In the genomic region with DNA sequence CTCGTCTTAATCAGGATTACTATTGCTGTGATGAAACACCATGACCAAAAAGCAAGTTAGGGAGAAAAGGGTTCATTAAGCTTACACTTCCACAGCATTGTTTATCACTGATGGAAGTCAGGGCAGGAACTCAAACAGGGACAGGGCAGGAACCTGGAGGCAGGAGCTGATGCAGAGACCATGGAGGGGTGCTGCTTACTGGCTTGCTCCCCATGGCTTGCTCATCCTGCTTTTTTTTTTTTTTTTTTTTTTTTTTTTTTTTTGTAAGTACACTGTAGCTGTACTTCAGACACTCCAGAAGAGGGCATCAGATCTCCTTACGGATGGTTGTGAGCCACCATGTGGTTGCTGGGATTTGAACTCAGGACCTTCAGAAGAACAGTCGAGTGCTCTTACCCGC, we compare ENCODE assay signal across 19 mouse cellular contexts. TPM values are rescaled to one million over a fixed set of nuclear protein-coding genes. Genes with fewer than 3 reads are reported as not detected.
"Had no signal": no experiment of that assay in that cellular context is flagged by ENCODE, and none has a peak within 500 bp of the region (broad histone marks: within the 10 kb centered on the region; RNA-seq: fewer than 3 reads in every experiment).

No protein-coding gene starts in this region.

RNA-seq across cellular contexts. Expression of a gene that starts 27.8 kb away (rescaled TPM):
- total RNA-seq: common myeloid progenitor, adult 5-6 weeks; gastrocnemius, adult 18-20 months; gastrocnemius, adult 2 months; gastrocnemius, adult 8-10 months; gastrocnemius, postnatal 10 days; gastrocnemius, postnatal 14 days; gastrocnemius, postnatal 25 days; gastrocnemius, postnatal 36 days; gastrocnemius, postnatal 4 days; granulocyte monocyte progenitor cell, adult 5-6 weeks; heart, adult 18-20 months; heart, adult 2 months; heart, adult 8-10 months had no signal
- polyA plus RNA-seq: erythroblast, embryonic 14.5 days; heart, adult 2 months had no signal

RNA-seq across cellular contexts. Expression of a gene that starts 49.0 kb away (rescaled TPM):
- total RNA-seq: common myeloid progenitor, adult 5-6 weeks; gastrocnemius, adult 18-20 months; gastrocnemius, adult 2 months; gastrocnemius, adult 8-10 months; gastrocnemius, postnatal 10 days; gastrocnemius, postnatal 14 days; gastrocnemius, postnatal 25 days; gastrocnemius, postnatal 36 days; gastrocnemius, postnatal 4 days; granulocyte monocyte progenitor cell, adult 5-6 weeks; heart, adult 18-20 months; heart, adult 2 months; heart, adult 8-10 months had no signal
- polyA plus RNA-seq: embryonic facial prominence, embryonic 11.5 days; embryonic facial prominence, embryonic 13.5 days; erythroblast, embryonic 14.5 days; forebrain, embryonic 13.5 days; forebrain, embryonic 14.5 days; heart, embryonic 10.5 days had no signal
